Mouse (Mus musculus): ENCODE data around the gene Cdh4. TPM values are rescaled to one million over a fixed set of nuclear protein-coding genes. Genes with fewer than 3 reads are reported as not detected.

Gene Cdh4
- polyA plus RNA-seq, 1 experiment from 2014 or later, result 0.28 TPM

- 28% methylated on average over 8 of the region's 8 CpGs for WGBS (ENCODE audit: insufficient replicate concordance)
- H3K27ac ChIP-seq, result no peak overlapping the region
- no peak for ATAC-seq (ENCODE audit: low read depth)
- H3K4me1 ChIP-seq (replicated peaks), result 0 out of 2 replicates have a peak, but pooled peaks cover 3% of the 10 kb centered on the region
- H3K4me3 ChIP-seq (replicated peaks), result no peak overlapping the region
- no peaks in the 10 kb centered on the region for H3K36me3 ChIP-seq
- no peak overlapping the region for H3K9ac ChIP-seq
- H3K27me3 ChIP-seq, result peaks cover 27% of the 10 kb centered on the region
- H3K9me3 ChIP-seq (replicated peaks), result no peaks in the 10 kb centered on the region
- no peak for DNase-seq
- no peak overlapping the region for H3K4me2 ChIP-seq
These were observed 327.7 kb downstream of the Cdh4 start for GRCm38 (mm10) chr2:179769943-179770342.

- no peaks in the 10 kb centered on the region for H3K4me1 ChIP-seq (replicated peaks)
- H3K27me3 ChIP-seq, result no peaks in the 10 kb centered on the region
- no peak overlapping the region for H3K9ac ChIP-seq
- no peak overlapping the region for H3K4me2 ChIP-seq
- no peak overlapping the region for H3K4me3 ChIP-seq (replicated peaks)
- H3K9me3 ChIP-seq (replicated peaks), result no peaks in the 10 kb centered on the region
- WGBS (ENCODE audit: insufficient replicate concordance), result 14% methylated on average over 13 of the region's 13 CpGs
- DNase-seq (no peak), ATAC-seq (ENCODE audit: low read depth) (no peak; the same call in 1 of the 2 replicates)
- H3K27ac ChIP-seq, result no peak overlapping the region
- no peaks in the 10 kb centered on the region for H3K36me3 ChIP-seq
These were observed 332.3 kb downstream of the Cdh4 start for GRCm38 (mm10) chr2:179774440-179775110.

- H3K36me3 ChIP-seq, result no peaks in the 10 kb centered on the region
- no peak overlapping the region for H3K4me2 ChIP-seq
- no peak overlapping the region for H3K27ac ChIP-seq
- no peaks in the 10 kb centered on the region for H3K9me3 ChIP-seq (replicated peaks)
- H3K4me3 ChIP-seq (replicated peaks), result no peak overlapping the region
- DNase-seq, result no peak
- no peak overlapping the region for H3K9ac ChIP-seq
- WGBS (ENCODE audit: insufficient replicate concordance), result 70% methylated on average over 10 of the region's 10 CpGs
- no peaks in the 10 kb centered on the region for H3K4me1 ChIP-seq (replicated peaks)
- no peak for ATAC-seq (ENCODE audit: low read depth)
- H3K27me3 ChIP-seq, result no peaks in the 10 kb centered on the region
These were observed 333.9 kb downstream of the Cdh4 start for GRCm38 (mm10) chr2:179775999-179776705.

GRCm38 (mm10) chr2:179779266-179779665, 337.0 kb downstream of the Cdh4 start:
- no peak for DNase-seq

GRCm38 (mm10) chr2:179780961-179781360, 338.7 kb downstream of the Cdh4 start:
- H3K27me3 ChIP-seq, result no peaks in the 10 kb centered on the region
- DNase-seq (no peak), ATAC-seq (ENCODE audit: low read depth) (no peak)
- no peak overlapping the region for H3K9ac ChIP-seq
- WGBS (ENCODE audit: insufficient replicate concordance), result 41% methylated on average over 4 of the region's 4 CpGs
- no peak overlapping the region for H3K4me2 ChIP-seq
- no peaks in the 10 kb centered on the region for H3K4me1 ChIP-seq (replicated peaks)
- no peak overlapping the region for H3K4me3 ChIP-seq (replicated peaks)
- H3K36me3 ChIP-seq, result no peaks in the 10 kb centered on the region
- H3K9me3 ChIP-seq (replicated peaks), result no peaks in the 10 kb centered on the region
- H3K27ac ChIP-seq, result no peak overlapping the region

More at GRCm38 (mm10) chr2:179779266-179779665, 337.0 kb downstream of the Cdh4 start:
- Histone ChIP-seq H3K27ac (no peak overlapping the region), H3K4me1 (replicated peaks) (no peaks in the 10 kb centered on the region), H3K9me3 (replicated peaks) (no peaks in the 10 kb centered on the region), H3K4me2 (no peak overlapping the region), H3K4me3 (replicated peaks) (no peak overlapping the region), H3K36me3 (no peaks in the 10 kb centered on the region), H3K9ac (no peak overlapping the region), H3K27me3 (no peaks in the 10 kb centered on the region)
- ATAC-seq (ENCODE audit: low read depth), result no peak
- WGBS (ENCODE audit: insufficient replicate concordance), result 65% methylated on average over 9 of the region's 9 CpGs

- WGBS (ENCODE audit: insufficient replicate concordance), result 79% methylated on average over 18 of the region's 18 CpGs
- H3K27me3 ChIP-seq, result no peaks in the 10 kb centered on the region
- no peaks in the 10 kb centered on the region for H3K4me1 ChIP-seq (replicated peaks)
- H3K4me3 ChIP-seq (replicated peaks), result no peak overlapping the region
- no peak for DNase-seq
- no peaks in the 10 kb centered on the region for H3K9me3 ChIP-seq (replicated peaks)
- H3K4me2 ChIP-seq, result no peak overlapping the region
- ATAC-seq (ENCODE audit: low read depth), result no peak
- H3K9ac ChIP-seq, result no peak overlapping the region
- H3K27ac ChIP-seq, result no peak overlapping the region
- no peaks in the 10 kb centered on the region for H3K36me3 ChIP-seq
These were observed 345.0 kb downstream of the Cdh4 start for GRCm38 (mm10) chr2:179787256-179787655.

- WGBS (ENCODE audit: insufficient replicate concordance), result 59% methylated on average over 5 of the region's 5 CpGs
- no peak overlapping the region for H3K9ac ChIP-seq
- H3K36me3 ChIP-seq, result no peaks in the 10 kb centered on the region
- H3K27ac ChIP-seq, result no peak overlapping the region
- no peak overlapping the region for H3K4me2 ChIP-seq
- ATAC-seq (ENCODE audit: low read depth), result no peak
- no peaks in the 10 kb centered on the region for H3K4me1 ChIP-seq (replicated peaks)
- DNase-seq, result no peak
- no peak overlapping the region for H3K4me3 ChIP-seq (replicated peaks)
- no peaks in the 10 kb centered on the region for H3K27me3 ChIP-seq
- no peaks in the 10 kb centered on the region for H3K9me3 ChIP-seq (replicated peaks)
These were observed 345.6 kb downstream of the Cdh4 start for GRCm38 (mm10) chr2:179787797-179788196.

- no peak overlapping the region for H3K4me3 ChIP-seq (replicated peaks)
- H3K9ac ChIP-seq, result no peak overlapping the region
- WGBS (ENCODE audit: insufficient replicate concordance), result 42% methylated on average over 3 of the region's 3 CpGs
- DNase-seq (no peak), ATAC-seq (ENCODE audit: low read depth) (no peak)
- no peak overlapping the region for H3K4me2 ChIP-seq
- no peaks in the 10 kb centered on the region for H3K9me3 ChIP-seq (replicated peaks)
- H3K36me3 ChIP-seq, result no peaks in the 10 kb centered on the region
- H3K27ac ChIP-seq, result no peak overlapping the region
- H3K27me3 ChIP-seq, result no peaks in the 10 kb centered on the region
- no peaks in the 10 kb centered on the region for H3K4me1 ChIP-seq (replicated peaks)
These were observed 348.5 kb downstream of the Cdh4 start for GRCm38 (mm10) chr2:179790684-179791083.

- Histone ChIP-seq H3K4me1 (replicated peaks) (no peaks in the 10 kb centered on the region), H3K4me2 (no peak overlapping the region), H3K27me3 (no peaks in the 10 kb centered on the region), H3K9me3 (replicated peaks) (no peaks in the 10 kb centered on the region), H3K27ac (no peak overlapping the region), H3K36me3 (no peaks in the 10 kb centered on the region), H3K4me3 (replicated peaks) (no peak overlapping the region), H3K9ac (no peak overlapping the region)
- DNase-seq, result no peak
- no peak for ATAC-seq (ENCODE audit: low read depth)
- WGBS (ENCODE audit: insufficient replicate concordance), result 51% methylated on average over 13 of the region's 13 CpGs
These were observed 350.3 kb downstream of the Cdh4 start for GRCm38 (mm10) chr2:179792426-179793133.

GRCm38 (mm10) chr2:179794354-179794753, 352.1 kb downstream of the Cdh4 start:
- DNase-seq (no peak), ATAC-seq (ENCODE audit: low read depth) (no peak)
- no peaks in the 10 kb centered on the region for H3K4me1 ChIP-seq (replicated peaks)
- no peak overlapping the region for H3K9ac ChIP-seq
- H3K9me3 ChIP-seq (replicated peaks), result no peaks in the 10 kb centered on the region
- H3K27ac ChIP-seq, result no peak overlapping the region
- WGBS (ENCODE audit: insufficient replicate concordance), result 23% methylated on average over 1 of the region's 1 CpGs
- no peaks in the 10 kb centered on the region for H3K36me3 ChIP-seq
- no peak overlapping the region for H3K4me2 ChIP-seq
- H3K4me3 ChIP-seq (replicated peaks), result no peak overlapping the region
- H3K27me3 ChIP-seq, result no peaks in the 10 kb centered on the region

- no peaks in the 10 kb centered on the region for H3K36me3 ChIP-seq
- no peak overlapping the region for H3K9ac ChIP-seq
- H3K9me3 ChIP-seq (replicated peaks), result no peaks in the 10 kb centered on the region
- no peaks in the 10 kb centered on the region for H3K4me1 ChIP-seq (replicated peaks)
- DNase-seq, result no peak
- no peaks in the 10 kb centered on the region for H3K27me3 ChIP-seq
- no peak overlapping the region for H3K4me3 ChIP-seq (replicated peaks)
- no peak for ATAC-seq (ENCODE audit: low read depth)
- no peak overlapping the region for H3K4me2 ChIP-seq
- WGBS (ENCODE audit: insufficient replicate concordance), result 76% methylated on average over 12 of the region's 12 CpGs
- H3K27ac ChIP-seq, result no peak overlapping the region
These were observed 353.2 kb downstream of the Cdh4 start for GRCm38 (mm10) chr2:179795452-179795851.

All from liver, embryonic 13.5 days (tissue).